Mouse (Mus musculus) myocyte (in vitro differentiated cells): ENCODE results near the gene Fbxo34.

Source experiments
- MYOG ChIP-seq, 3 experiments: IDR thresholded peaks; one replicate each; pipeline ENCODE4 v1.6.1; 2011; ENCODE audit warnings: control low read depth in 2 of 3, low read depth in 2 of 3, mild to moderate bottlenecking in 2 of 3; ENCODE audit not compliant: insufficient read length in 2 of 3, control insufficient read depth in 1 of 3, insufficient read depth in 1 of 3
- TCF3 ChIP-seq: IDR thresholded peaks from one replicate; pipeline ENCODE4 v1.6.1; 2011; ENCODE audit warnings: low read depth, control low read depth; ENCODE audit not compliant: insufficient read length

GRCm38 (mm10) chr14:47483099-47483498 lies 32.9 kb downstream of the Fbxo34 start:
- TF ChIP-seq MYOG (IDR thresholded peaks at IDR 0.05; ENCODE audit: control insufficient read depth in 1 of 3, insufficient read depth in 1 of 3, insufficient read length in 2 of 3, low read depth in 2 of 3) (no peak), TCF3 (no peak)
